Mouse (Mus musculus) midbrain, embryonic 11.5 days (tissue): Measurements from ENCODE around the gene Hist2h2ab. TPM values are rescaled to one million over a fixed set of nuclear protein-coding genes. Genes with fewer than 3 reads are reported as not detected.
"Not testable (repeated sequence)": the region's sequence is repeated elsewhere in the genome, so short reads cannot be mapped to it uniquely, and the experiment has no call there.

Experiments used
- ATAC-seq: fragments of 200-750 bp; cut with Nextera tagmentation; 2 replicates; pipeline ENCODE4 v1.8.0; 2017; ENCODE audit warnings: moderate TSS enrichment, moderate library complexity; ENCODE audit not compliant: low FRiP score
- DNase-seq: peaks from one replicate; pipeline ENCODE4 v3.0.0; 2015; ENCODE audit warnings: low spot score; ENCODE audit errors: missing footprints
- H3K27ac ChIP-seq: fragments of 300-500 bp; sonication (generic); 2 replicates; pipeline ENCODE4 v1.5.1; 2014; ENCODE audit warnings: low read depth, low read length
- H3K27me3 ChIP-seq: fragments of 300-500 bp; sonication (generic); 2 replicates; pipeline ENCODE4 v1.6.1; 2014; ENCODE audit warnings: mild to moderate bottlenecking, low read length, moderate library complexity, mixed read lengths; ENCODE audit not compliant: control insufficient read depth, insufficient read depth
- H3K36me3 ChIP-seq: fragments of 300-500 bp; sonication (generic); 2 replicates; pipeline ENCODE4 v1.6.1; 2014; ENCODE audit warnings: mild to moderate bottlenecking, low read length, moderate library complexity, mixed read lengths; ENCODE audit not compliant: control insufficient read depth, insufficient read depth
- H3K4me1 ChIP-seq: fragments of 300-500 bp; sonication (generic); 2 replicates; pipeline ENCODE4 v1.6.1; 2014; ENCODE audit warnings: low read length; ENCODE audit not compliant: control insufficient read depth, insufficient read depth
- H3K4me2 ChIP-seq: fragments of 300-500 bp; sonication (generic); 2 replicates; pipeline ENCODE4 v1.6.1; 2014; ENCODE audit warnings: mild to moderate bottlenecking, moderate library complexity
- H3K4me3 ChIP-seq: fragments of 300-500 bp; sonication (generic); 2 replicates; pipeline ENCODE4 v1.5.1; 2014; ENCODE audit warnings: low read depth, low read length
- H3K9ac ChIP-seq: fragments of 300-500 bp; sonication (generic); 2 replicates; pipeline ENCODE4 v1.6.1; 2014; ENCODE audit warnings: low read length
- H3K9me3 ChIP-seq: fragments of 300-500 bp; sonication (generic); 2 replicates; pipeline ENCODE4 v1.6.1; 2016; ENCODE audit warnings: low read length; ENCODE audit not compliant: control insufficient read depth
- whole genome bisulfite sequencing: fragments of 180-500 bp; shearing (Covaris S2); extraction: QIAGEN DNeasy Blood & Tissue Kit; methylation state at CpG from one replicate; pipeline ENCODE4 v1.1.7; 2014; 5-methylcytosine and 5-hydroxymethylcytosine counted together
- microRNA-seq: library from miRNA; unstranded; fragments of <30 nt; microRNA quantifications from one replicate; pipeline ENCODE4, GENCODE M21; 2017
- polyA plus RNA-seq: library from polyadenylated mRNA; unstranded; fragments of >200 nt; fragmentation: Nextera tagmentation; extraction: Ambion mirVana; gene quantifications from 2 replicates; pipeline ENCODE4 v1.2.1, GENCODE M21; 2014

Hist2h2ab gene
- polyA plus RNA-seq, 1 experiment from 2014 or later: 1.7 TPM

DNA sequence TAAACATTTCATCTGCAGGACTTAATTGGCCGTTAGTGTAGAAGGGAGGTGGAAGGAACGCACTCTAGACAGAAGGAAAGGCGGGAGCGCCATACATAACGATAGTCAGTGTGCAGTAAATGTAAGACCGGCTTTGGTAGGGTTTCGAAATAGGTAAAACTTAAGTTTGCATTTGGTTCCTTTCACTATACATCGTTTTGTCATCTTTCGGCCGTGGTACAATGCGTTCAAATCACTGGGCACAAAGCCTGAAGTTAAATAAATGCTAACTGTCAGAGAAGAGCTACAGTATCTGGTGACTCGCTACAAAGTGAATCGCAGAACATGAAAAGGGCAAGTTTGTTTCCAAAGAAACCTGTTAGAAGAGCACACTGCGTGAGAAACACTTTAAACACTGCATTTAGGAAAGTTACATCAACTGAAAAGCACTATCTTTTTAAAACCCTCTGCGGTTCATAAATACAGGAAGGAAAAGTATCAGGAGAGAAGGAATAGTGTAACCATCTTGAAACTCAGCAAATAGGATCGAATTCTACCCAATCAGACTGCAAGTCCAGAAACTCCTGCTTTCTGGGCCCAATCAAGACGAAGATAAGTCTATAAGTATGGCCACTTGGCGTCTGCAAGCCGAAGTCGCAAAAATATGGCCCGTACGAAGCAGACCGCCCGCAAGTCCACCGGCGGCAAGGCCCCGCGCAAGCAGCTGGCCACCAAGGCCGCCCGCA is 48.5 kb downstream of the Hist2h2ab start, which contains the start of gene Hist2h3b:
Hist2h3b (plus strand) TSS at position 604 of the 725 bp plus-strand sequence.
- H3K27ac ChIP-seq: peak within 1 kb of the TSS; percentile 97

GRCm38 (mm10) chr3:96268776-96269378 is 49.2 kb downstream of the Hist2h2ab start:
- peaks cover 14% of the 10 kb centered on the region for H3K4me1 ChIP-seq
- peak overlapping the region; percentile 81 for H3K9ac ChIP-seq
- H3K36me3 ChIP-seq, H3K27me3 ChIP-seq, H3K9me3 ChIP-seq: not testable (repeated sequence)
- H3K27ac ChIP-seq: peak overlapping the region; percentile 97
- peak overlapping the region; percentile 82 for H3K4me2 ChIP-seq
- 0% methylated on average over 12 of the region's 44 CpGs for WGBS
- peak; percentile 97 for DNase-seq
- peak; percentile 62 for ATAC-seq
- H3K4me3 ChIP-seq: peak overlapping the region; percentile 40

More for the DNA sequence above, 48.5 kb downstream of the Hist2h2ab start, which contains the start of gene Hist2h3b:
- H3K9ac ChIP-seq: peak within 1 kb of the TSS; percentile 81
- H3K4me3 ChIP-seq: peak within 1 kb of the TSS; percentile 40
- DNase-seq (peak; percentile 97), ATAC-seq (peak; percentile 62)
- H3K36me3 ChIP-seq: no peaks in the 10 kb centered on the region
- 26% methylated on average over 28 of the region's 30 CpGs for WGBS
- H3K9me3 ChIP-seq: no peaks in the 10 kb centered on the region
- peaks cover 16% of the 10 kb centered on the region for H3K4me1 ChIP-seq
- H3K27me3 ChIP-seq: no peaks in the 10 kb centered on the region
- H3K4me2 ChIP-seq: peak within 1 kb of the TSS; percentile 82

Small RNAs within 50 kb of the gene (microRNA-seq; reads per million reads assigned to microRNA genes)
- gene Gm44492 (1.1 reads per million), gene Gm47311 (not detected), gene Gm47313 (not detected)

Other genes with a start within 250 kb of the Hist2h2ab start
- 62.9 and 70.7 TPM in 2 replicates for gene Plekho1, start 223.9 kb upstream of the Hist2h2ab start, polyA plus RNA-seq
- gene Vps45, start 161.4 kb upstream of the Hist2h2ab start, polyA plus RNA-seq: 24.7 and 29.5 TPM in 2 replicates
- 8.8 and 9.4 TPM in 2 replicates for gene Otud7b, start 115.3 kb upstream of the Hist2h2ab start, polyA plus RNA-seq
- gene Mtmr11, start 57.9 kb upstream of the Hist2h2ab start, polyA plus RNA-seq: 10.5 and 12.8 TPM in 2 replicates
- 187 and 216 TPM in 2 replicates for gene Sf3b4, start 47.5 kb upstream of the Hist2h2ab start, polyA plus RNA-seq
- 9.4 and 10.3 TPM in 2 replicates for gene Sv2a, start 38.7 kb upstream of the Hist2h2ab start, polyA plus RNA-seq
- 70.4 and 83.9 TPM in 2 replicates for gene Bola1, start 156 bp upstream of the Hist2h2ab start, polyA plus RNA-seq
- gene Hist2h2ac, start 1.0 kb downstream of the Hist2h2ab start, polyA plus RNA-seq: 12.7 and 16.0 TPM in 2 replicates
- 14.0 and 15.0 TPM in 2 replicates for gene Hist2h2be, start 1.3 kb downstream of the Hist2h2ab start, polyA plus RNA-seq
- 10.6 and 13.8 TPM in 2 replicates for gene Hist2h3c2, start 19.3 kb downstream of the Hist2h2ab start, polyA plus RNA-seq
- gene Hist2h2aa2, start 20.4 kb downstream of the Hist2h2ab start, polyA plus RNA-seq: 50.9 and 55.2 TPM in 2 replicates
- 16.3 and 17.4 TPM in 2 replicates for gene Hist2h2aa1, start 25.6 kb downstream of the Hist2h2ab start, polyA plus RNA-seq
- 1.1 and 2.7 TPM in 2 replicates for gene Hist2h3c1, start 26.8 kb downstream of the Hist2h2ab start, polyA plus RNA-seq
- 5.0 and 5.4 TPM in 2 replicates for gene Hist2h4, start 43.4 kb downstream of the Hist2h2ab start, polyA plus RNA-seq
- gene Hist2h3b, start 48.8 kb downstream of the Hist2h2ab start, polyA plus RNA-seq: 94.4 and 97.1 TPM in 2 replicates
- 18.3 and 26.8 TPM in 2 replicates for gene Hist2h2bb, start 49.9 kb downstream of the Hist2h2ab start, polyA plus RNA-seq
- 1.7 and 2.1 TPM in 2 replicates for gene Fcgr1, start 74.1 kb downstream of the Hist2h2ab start, polyA plus RNA-seq
- gene BC107364, start 232.4 kb downstream of the Hist2h2ab start, polyA plus RNA-seq: not detected in 2 replicates